Mouse (Mus musculus) adipocyte (in vitro differentiated cells): ENCODE data around the gene Soga1.

Experiments
- DNase-seq: peaks from one replicate; pipeline ENCODE4 v3.0.0-alpha.2; 2016; ENCODE audit warnings: low spot score

Gene Soga1

GRCm38 (mm10) chr2:157078793-157079700 lies at the start of gene Soga1:
TSS of gene Soga1 (minus strand) at chr2:157079254.
- peak; percentile 60 for DNase-seq

- DNase-seq, result no peak
These were observed 49.0 kb upstream of the Soga1 start for GRCm38 (mm10) chr2:157128072-157128471.

GRCm38 (mm10) chr2:157127370-157127769 lies 48.3 kb upstream of the Soga1 start:
- DNase-seq, result no peak

GRCm38 (mm10) chr2:157125246-157125645 lies 46.2 kb upstream of the Soga1 start:
- no peak for DNase-seq

GRCm38 (mm10) chr2:157121766-157122165 lies 42.7 kb upstream of the Soga1 start:
- no peak for DNase-seq

- no peak for DNase-seq
These were observed 40.0 kb upstream of the Soga1 start for GRCm38 (mm10) chr2:157119075-157119474.

- no peak for DNase-seq
These were observed 39.5 kb upstream of the Soga1 start for GRCm38 (mm10) chr2:157118556-157118955.

GRCm38 (mm10) chr2:157116964-157117363 lies 37.9 kb upstream of the Soga1 start:
- DNase-seq, result peak; percentile 68

GRCm38 (mm10) chr2:157108236-157108635 lies 29.2 kb upstream of the Soga1 start:
- no peak for DNase-seq

- no peak for DNase-seq
These were observed 25.4 kb upstream of the Soga1 start for GRCm38 (mm10) chr2:157104454-157104853.

GRCm38 (mm10) chr2:157102256-157102655 lies 23.2 kb upstream of the Soga1 start:
- DNase-seq, result no peak

- DNase-seq, result no peak
These were observed 22.6 kb upstream of the Soga1 start for GRCm38 (mm10) chr2:157101650-157102049.

GRCm38 (mm10) chr2:157100319-157100605 lies 21.2 kb upstream of the Soga1 start:
- no peak for DNase-seq

GRCm38 (mm10) chr2:157099532-157100318 lies 20.7 kb upstream of the Soga1 start:
- peak; percentile 59 for DNase-seq

GRCm38 (mm10) chr2:157095005-157095755 lies 16.1 kb upstream of the Soga1 start:
- DNase-seq, result peak; percentile 89

- DNase-seq, result no peak
These were observed 13.0 kb upstream of the Soga1 start for GRCm38 (mm10) chr2:157092024-157092423.

GRCm38 (mm10) chr2:157087536-157088317 lies 8.7 kb upstream of the Soga1 start:
- no peak for DNase-seq

GRCm38 (mm10) chr2:157086796-157087195 lies 7.7 kb upstream of the Soga1 start, which contains the start of gene Tldc2:
TSS of gene Tldc2 (plus strand) at chr2:157087055.
- DNase-seq, result no peak

- no peak for DNase-seq
These were observed 6.0 kb upstream of the Soga1 start for GRCm38 (mm10) chr2:157084831-157085585.

GRCm38 (mm10) chr2:157081960-157082359 lies 2.9 kb upstream of the Soga1 start:
- no peak for DNase-seq

GRCm38 (mm10) chr2:157081331-157081730 lies 2.3 kb upstream of the Soga1 start:
- no peak for DNase-seq
